Mouse (Mus musculus) MEL (cell line): Measurements from ENCODE around the gene Gm21969.

Source experiments
- HCFC1 ChIP-seq: IDR thresholded peaks from 2 replicates; pipeline ENCODE4 v1.6.1; 2012; ENCODE audit warnings: low read depth, mild to moderate bottlenecking, inconsistent platforms, low read length, improper control_type of control experiment, moderate library complexity
- KAT2A ChIP-seq: conservative IDR thresholded peaks from 2 replicates; pipeline ENCODE4 v1.6.1; 2012; ENCODE audit warnings: low read depth, low read length, improper control_type of control experiment, inconsistent platforms
- POLR2A ChIP-seq, 2 experiments: IDR thresholded peaks; 2 replicates each; pipeline ENCODE4 v1.6.1; 2011 to 2012; ENCODE audit warnings: low read length in 2 of 2, mild to moderate bottlenecking in 2 of 2, control low read depth in 1 of 2, improper control_type of control experiment in 1 of 2, low read depth in 1 of 2, moderate library complexity in 1 of 2; ENCODE audit not compliant: control insufficient read depth in 1 of 2, insufficient read depth in 1 of 2, poor library complexity in 1 of 2
- SIN3A ChIP-seq: IDR thresholded peaks from 2 replicates; pipeline ENCODE4 v1.6.1; 2012; ENCODE audit warnings: low read length, improper control_type of control experiment, inconsistent platforms
- ZC3H11A ChIP-seq: IDR thresholded peaks from 2 replicates; pipeline ENCODE4 v1.6.1; 2012; ENCODE audit warnings: low read depth, mild to moderate bottlenecking, inconsistent platforms, low read length, improper control_type of control experiment

GRCm38 (mm10) chr4:139582903-139583302 lies 20.1 kb upstream of the Gm21969 start:
- TF ChIP-seq POLR2A (IDR thresholded peaks at IDR 0.05; ENCODE audit: control insufficient read depth in 1 of 2, insufficient read depth in 1 of 2, low read depth in 1 of 2, low read length in 2 of 2, poor library complexity in 1 of 2) (no peak), HCFC1 (no peak), ZC3H11A (no peak), SIN3A (no peak), KAT2A (no peak)
